Mouse (Mus musculus) embryonic fibroblast, embryonic 13.5 days (primary cell): ENCODE results near the gene Klre1.

Source experiments
- CTCF ChIP-seq: IDR thresholded peaks from 2 replicates; pipeline ENCODE4 v1.5.1; 2011; ENCODE audit warnings: mild to moderate bottlenecking, control low read depth, low read length, moderate library complexity, borderline replicate concordance; ENCODE audit not compliant: insufficient read depth
- POLR2A ChIP-seq: IDR thresholded peaks from 2 replicates; pipeline ENCODE4 v1.6.1; 2011; ENCODE audit warnings: low read depth, mild to moderate bottlenecking, control low read depth, low read length, moderate library complexity

GRCm38 (mm10) chr6:129608372-129608771 is 30.7 kb downstream of the Klre1 start:
- TF ChIP-seq CTCF (no peak), POLR2A (no peak)
